Mouse (Mus musculus): ENCODE measurements around the gene Tsc1.
A peak's percentile ranks its signal among the peaks of the same experiment; 100 is the strongest.

Tsc1 gene

GRCm38 (mm10) chr2:28640461-28641424 is at the start of gene Tsc1:
Gene Tsc1 (plus strand): TSS chr2:28641228.
- peak; percentile 98 for DNase-seq (ENCODE audit: low read depth, low spot score)

- DNase-seq (ENCODE audit: low read depth, low spot score): no peak
Observed at GRCm38 (mm10) chr2:28591479-28591878, 49.5 kb upstream of the Tsc1 start.

- peak; percentile 80 for DNase-seq (ENCODE audit: low read depth, low spot score)
Observed at GRCm38 (mm10) chr2:28592809-28593208, 48.2 kb upstream of the Tsc1 start.

- no peak for DNase-seq (ENCODE audit: low read depth, low spot score)
Observed at GRCm38 (mm10) chr2:28596021-28596420, 45.0 kb upstream of the Tsc1 start.

GRCm38 (mm10) chr2:28596998-28597397 is 44.0 kb upstream of the Tsc1 start:
- DNase-seq (ENCODE audit: low read depth, low spot score): peak; percentile 26

- no peak for DNase-seq (ENCODE audit: low read depth, low spot score)
Observed at GRCm38 (mm10) chr2:28597733-28598547, 43.1 kb upstream of the Tsc1 start.

GRCm38 (mm10) chr2:28598692-28599568 is 42.1 kb upstream of the Tsc1 start:
- no peak for DNase-seq (ENCODE audit: low read depth, low spot score)

GRCm38 (mm10) chr2:28599569-28599900 is 41.5 kb upstream of the Tsc1 start:
- DNase-seq (ENCODE audit: low read depth, low spot score): no peak

GRCm38 (mm10) chr2:28601720-28602590 is 39.1 kb upstream of the Tsc1 start:
- DNase-seq (ENCODE audit: low read depth, low spot score): no peak

- no peak for DNase-seq (ENCODE audit: low read depth, low spot score)
Observed at GRCm38 (mm10) chr2:28603542-28603941, 37.5 kb upstream of the Tsc1 start.

GRCm38 (mm10) chr2:28605789-28606541 is 35.1 kb upstream of the Tsc1 start:
- DNase-seq (ENCODE audit: low read depth, low spot score): no peak

GRCm38 (mm10) chr2:28606601-28607340 is 34.3 kb upstream of the Tsc1 start:
- DNase-seq (ENCODE audit: low read depth, low spot score): peak; percentile 28

- DNase-seq (ENCODE audit: low read depth, low spot score): no peak
Observed at GRCm38 (mm10) chr2:28607341-28608165, 33.5 kb upstream of the Tsc1 start.

- DNase-seq (ENCODE audit: low read depth, low spot score): no peak
Observed at GRCm38 (mm10) chr2:28609851-28610250, 31.2 kb upstream of the Tsc1 start.

GRCm38 (mm10) chr2:28610716-28611406 is 30.2 kb upstream of the Tsc1 start:
- DNase-seq (ENCODE audit: low read depth, low spot score): no peak

- DNase-seq (ENCODE audit: low read depth, low spot score): no peak
Observed at GRCm38 (mm10) chr2:28611407-28611787, 29.6 kb upstream of the Tsc1 start.

GRCm38 (mm10) chr2:28612436-28613063 is 28.5 kb upstream of the Tsc1 start:
- DNase-seq (ENCODE audit: low read depth, low spot score): no peak
